Comparison of ENCODE assay signal across 12 mouse cellular contexts in the genomic region with DNA sequence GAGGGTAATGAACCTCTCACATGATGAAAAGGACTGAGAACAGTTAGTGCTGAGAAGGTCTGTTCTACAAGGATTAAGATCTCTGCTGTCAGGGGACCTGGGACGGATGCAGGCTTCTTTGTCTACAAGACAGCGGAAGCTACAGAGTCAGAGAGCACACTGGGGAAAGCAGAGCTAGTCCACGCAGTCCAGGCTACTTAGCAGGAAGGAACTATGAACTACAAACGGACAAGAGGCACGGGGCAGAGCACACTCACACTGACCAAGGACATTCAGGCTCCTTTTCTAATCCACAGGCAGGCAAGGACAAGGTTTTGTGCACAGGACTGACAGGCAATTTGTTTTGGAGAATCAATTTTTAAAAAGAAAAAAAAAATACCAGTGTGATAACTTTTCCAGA.
"Had no signal": no experiment of that assay in that cellular context is flagged by ENCODE, and none has a peak within 500 bp of the region (broad histone marks: within the 10 kb centered on the region; RNA-seq: fewer than 3 reads in every experiment).

No protein-coding gene starts in this region.

- H3K27ac ChIP-seq: kidney, embryonic 15.5 days; left cerebral cortex, adult 2 months; limb, embryonic 10.5 days; liver, embryonic 12.5 days; neural tube, embryonic 12.5 days; stomach, postnatal 0 days had no signal

- H3K4me1 ChIP-seq: kidney, embryonic 15.5 days; liver, embryonic 12.5 days; neural tube, embryonic 12.5 days had no signal

- H3K9ac ChIP-seq: kidney, embryonic 15.5 days; liver, embryonic 12.5 days; liver, postnatal 0 days; neural tube, embryonic 12.5 days had no signal

- ATAC-seq: liver, embryonic 12.5 days; liver, postnatal 0 days; lung, postnatal 0 days had no signal

- H3K27me3 ChIP-seq: kidney, embryonic 15.5 days; liver, embryonic 12.5 days; neural tube, embryonic 12.5 days had no signal

- H3K4me3 ChIP-seq: kidney, embryonic 15.5 days; left cerebral cortex, adult 2 months; limb, embryonic 10.5 days; liver, embryonic 12.5 days; neural tube, embryonic 12.5 days had no signal

- H3K9me3 ChIP-seq: kidney, embryonic 15.5 days; limb, embryonic 10.5 days; liver, embryonic 12.5 days; neural tube, embryonic 12.5 days had no signal

- H3K4me2 ChIP-seq: kidney, embryonic 15.5 days; liver, embryonic 12.5 days; neural tube, embryonic 12.5 days had no signal

- H3K36me3 ChIP-seq: kidney, embryonic 15.5 days; limb, embryonic 10.5 days; liver, embryonic 12.5 days; neural tube, embryonic 12.5 days had no signal

- DNase-seq: kidney, adult 18-20 months; kidney, postnatal 25 days; liver, postnatal 0 days; lung, postnatal 36 days; thymus, postnatal 14 days had no signal
